Mouse (Mus musculus): Measurements from ENCODE around the gene Evi5. TPM values are rescaled to one million over a fixed set of nuclear protein-coding genes. Genes with fewer than 3 reads are reported as not detected.

Gene Evi5
- total and polyA plus RNA-seq, 3 experiments = 4.6 to 8.4 TPM; not detected in 1

DNA sequence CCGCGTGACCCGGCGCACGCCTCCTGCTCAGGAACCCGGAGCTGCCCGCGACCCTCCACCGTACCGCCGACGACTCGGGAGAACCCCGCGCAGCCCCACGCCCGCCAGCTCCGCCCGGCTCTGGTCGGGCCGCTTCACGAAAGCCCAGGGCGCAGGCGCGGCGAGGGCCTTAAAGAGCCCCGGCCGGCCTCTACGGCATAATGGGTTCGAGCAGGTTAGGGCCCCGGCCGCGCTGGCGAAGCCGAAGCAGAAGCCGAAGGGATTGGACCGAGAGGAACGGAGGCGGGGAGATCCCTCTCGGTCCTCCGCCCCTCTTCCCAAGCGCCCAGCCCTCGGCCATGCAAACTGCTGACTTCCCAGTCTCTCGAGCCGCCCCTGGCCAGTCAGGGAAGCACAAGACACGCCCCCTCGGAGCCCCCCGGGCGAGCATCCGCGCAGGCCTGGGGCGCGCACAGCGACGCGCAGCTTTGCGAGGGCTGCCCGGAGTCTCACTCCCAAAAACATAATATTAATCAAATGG is 5.9 kb downstream of the Evi5 start (continued):
- TF ChIP-seq POLR2A (IDR thresholded peaks at IDR 0.05; ENCODE audit: control insufficient read depth in 1 of 2, insufficient read depth in 1 of 2, low read depth in 1 of 2, low read length in 2 of 2, poor library complexity in 1 of 2) (peak in 1 of 2 experiments; percentile 48; a peak in 1 of 4 replicates), RAD21 (IDR thresholded peaks at IDR 0.05; ENCODE audit: low read depth, low read length) (no peak), ZMIZ1 (IDR thresholded peaks at IDR 0.05; ENCODE audit: low read depth, low read length) (no peak), POLR2AphosphoS5 (IDR thresholded peaks at IDR 0.05; ENCODE audit: borderline replicate concordance, low read depth, low read length) (no peak)

GRCm38 (mm10) chr5:107867970-107868904 is 6.7 kb downstream of the Evi5 start:
- Histone ChIP-seq H3K9ac (ENCODE audit: control insufficient read depth, low read depth, low read length, poor library complexity, severe bottlenecking) (peak overlapping the region; percentile 87), H3K36me3 (ENCODE audit: control insufficient read depth in 1 of 2, insufficient read depth in 2 of 2, low read length in 2 of 2) (peaks cover 0 to 38% of the 10 kb centered on the region in 2 experiments; a peak in 2 of 4 replicates), H3K79me2 (ENCODE audit: control insufficient read depth, insufficient read depth, low read length, poor library complexity) (peaks cover 13% of the 10 kb centered on the region), H3K27ac (ENCODE audit: control insufficient read depth, low read depth, low read length) (peak overlapping the region; percentile 62), H3K9me3 (replicated peaks; ENCODE audit: insufficient read depth, low read length) (no peaks in the 10 kb centered on the region), H3K4me1 (ENCODE audit: control insufficient read depth in 1 of 2, insufficient read depth in 2 of 2, low read length in 2 of 2) (peaks cover 5 to 26% of the 10 kb centered on the region in 2 experiments), H3K27me3 (ENCODE audit: control insufficient read depth in 1 of 2, insufficient read depth in 2 of 2, low read length in 2 of 2) (no peaks in the 10 kb centered on the region), H3K4me3 (ENCODE audit: control insufficient read depth in 1 of 2, insufficient read depth in 1 of 2, low read depth in 2 of 2, low read length in 2 of 2) (peak overlapping the region; percentile 73 to 93)
- 0 out of 4 replicates have a peak, but pooled peaks of 1 of the 2 experiments have one; percentile 6 for TF ChIP-seq EP300 (IDR thresholded peaks at IDR 0.05; ENCODE audit: low read depth in 1 of 2, low read length in 2 of 2)
- TF ChIP-seq CHD1 (IDR thresholded peaks at IDR 0.05; ENCODE audit: low read depth, low read length) = no peak
- TF ChIP-seq POLR2AphosphoS5 (IDR thresholded peaks at IDR 0.05; ENCODE audit: borderline replicate concordance, low read depth, low read length) = no peak
- TF ChIP-seq POLR2A (IDR thresholded peaks at IDR 0.05; ENCODE audit: control insufficient read depth in 1 of 2, insufficient read depth in 1 of 2, low read depth in 1 of 2, low read length in 2 of 2, poor library complexity in 1 of 2) = 0 out of 4 replicates have a peak, but pooled peaks of 1 of the 2 experiments have one; percentile 23
- TF ChIP-seq TCF12 (IDR thresholded peaks at IDR 0.05; ENCODE audit: low read depth, low read length) = 0 out of 2 replicates have a peak, but pooled peaks have one; percentile 30
- no peak for TF ChIP-seq USF2 (IDR thresholded peaks at IDR 0.05; ENCODE audit: borderline replicate concordance in 1 of 2, insufficient read depth in 1 of 2, low read depth in 1 of 2, low read length in 2 of 2)
- 0 out of 2 replicates have a peak, but pooled peaks have one; percentile 11 for TF ChIP-seq BHLHE40 (IDR thresholded peaks at IDR 0.05; ENCODE audit: borderline replicate concordance, low read depth, low read length)
- peak; percentile 44; the same call in 1 of the 2 replicates for TF ChIP-seq SIN3A (IDR thresholded peaks at IDR 0.05; ENCODE audit: low read length)
- TF ChIP-seq HCFC1 (IDR thresholded peaks at IDR 0.05; ENCODE audit: low read depth, low read length) = 0 out of 2 replicates have a peak, but pooled peaks have one; percentile 17
- TF ChIP-seq MYB (IDR thresholded peaks at IDR 0.05; ENCODE audit: low read depth, low read length) = no peak
- TF ChIP-seq RCOR1 (IDR thresholded peaks at IDR 0.05; ENCODE audit: low read depth, low read length) = peak; percentile 49; the same call in 1 of the 2 replicates
- TF ChIP-seq NRF1 (IDR thresholded peaks at IDR 0.05; ENCODE audit: insufficient read depth, low read depth, low read length, poor library complexity, severe bottlenecking) = peak; percentile 67
- TF ChIP-seq ZNF384 (IDR thresholded peaks at IDR 0.05; ENCODE audit: low read depth, low read length) = peak; percentile 89
- no peak for TF ChIP-seq E2F4 (IDR thresholded peaks at IDR 0.05; ENCODE audit: borderline replicate concordance, low read depth, low read length)
- peak; percentile 77 for DNase-seq (ENCODE audit: low read depth, low spot score)

All from MEL (cell line).